Mouse (Mus musculus) cerebellum, adult 2 months (tissue): ENCODE data around the gene Ehd4. TPM values are rescaled to one million over a fixed set of nuclear protein-coding genes. Genes with fewer than 3 reads are reported as not detected.
A peak's percentile ranks its signal among the peaks of the same experiment; 100 is the strongest.

Source experiments
- DNase-seq, 2 experiments: peaks; one replicate each; pipeline ENCODE4 v3.0.0; 2021
- H3K27ac ChIP-seq: fragments of 200-500 bp; 2 replicates; pipeline ENCODE4 v1.5.1; 2012; ENCODE audit warnings: low read length, control low read depth, inconsistent platforms; ENCODE audit not compliant: insufficient read depth
- H3K27me3 ChIP-seq: fragments of 200-500 bp; 2 replicates; pipeline ENCODE4 v1.6.1; 2012; ENCODE audit warnings: inconsistent platforms, mild to moderate bottlenecking, low read length, moderate library complexity; ENCODE audit not compliant: control insufficient read depth, insufficient read depth
- H3K4me1 ChIP-seq: fragments of 200-500 bp; 2 replicates; pipeline ENCODE4 v1.6.1; 2011; ENCODE audit warnings: low read length; ENCODE audit not compliant: control insufficient read depth, insufficient read depth
- H3K4me3 ChIP-seq: fragments of 200-500 bp; replicated peaks from 2 replicates; pipeline ENCODE3; 2011; ENCODE audit warnings: mild to moderate bottlenecking, low read depth, low read length, control low read depth; ENCODE audit not compliant: insufficient read depth
- CTCF ChIP-seq: fragments of 200-500 bp; IDR thresholded peaks from 2 replicates; pipeline ENCODE4 v1.5.1; 2011; ENCODE audit warnings: low read depth, mild to moderate bottlenecking, control low read depth, low read length, moderate library complexity, borderline replicate concordance; ENCODE audit not compliant: insufficient read depth
- POLR2A ChIP-seq: fragments of 200-500 bp; IDR thresholded peaks from 2 replicates; pipeline ENCODE4 v1.6.1; 2011; ENCODE audit warnings: low read length, control low read depth, borderline replicate concordance; ENCODE audit not compliant: insufficient read depth
- WGBS: fragments of 180-500 bp; shearing (Covaris S2); methylation state at CpG from one replicate; pipeline ENCODE4 v1.1.7; 2018; 5-methylcytosine and 5-hydroxymethylcytosine counted together
- polyA plus RNA-seq: library from polyadenylated mRNA; depleted of rRNA; stranded (reverse); fragments of >200 nt; gene quantifications from 2 replicates; pipeline ENCODE4 v1.2.3, GENCODE M21; 2012

Gene Ehd4
- polyA plus RNA-seq, 1 experiment, result 14.3 TPM

DNA sequence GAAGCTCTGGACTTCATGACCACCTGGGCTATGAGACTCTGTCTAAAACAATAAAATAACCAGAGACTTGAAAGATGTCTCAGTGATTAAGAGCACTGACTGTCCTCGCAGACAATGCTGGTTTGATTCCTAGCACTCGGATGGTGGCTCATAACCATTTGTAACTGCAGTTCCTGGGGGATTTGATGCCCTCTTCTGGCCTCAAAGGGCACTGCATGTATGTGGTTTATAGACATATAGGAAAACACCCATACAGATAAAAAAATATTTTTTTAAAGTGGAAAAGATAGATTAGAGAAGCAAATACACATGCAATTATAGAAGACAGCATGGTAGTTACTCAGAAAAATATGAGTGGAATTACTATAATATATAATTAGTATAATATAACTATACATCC lies 3.2 kb upstream of the Ehd4 start:
- no peak for DNase-seq
- no peak overlapping the region for H3K4me3 ChIP-seq
- H3K4me1 ChIP-seq, result no peaks in the 10 kb centered on the region; the same call in 1 of the 2 replicates
- WGBS, result 66% methylated on average over 2 of the region's 2 CpGs
- H3K27ac ChIP-seq, result no peak overlapping the region
- TF ChIP-seq POLR2A (no peak), CTCF (no peak)
- no peaks in the 10 kb centered on the region for H3K27me3 ChIP-seq

- TF ChIP-seq CTCF (no peak), POLR2A (no peak)
- no peaks in the 10 kb centered on the region for H3K27me3 ChIP-seq
- 3% methylated on average over 38 of the region's 38 CpGs for WGBS
- H3K4me1 ChIP-seq, result no peaks in the 10 kb centered on the region; the same call in 1 of the 2 replicates
- peak overlapping the region; percentile 88 for H3K4me3 ChIP-seq
- DNase-seq, result peak in 1 of 2 experiments; percentile 19
- peak overlapping the region; percentile 8; the same call in 1 of the 2 replicates for H3K27ac ChIP-seq
These were observed 633 bp downstream of the Ehd4 start for GRCm38 (mm10) chr2:120153586-120154360.

DNA sequence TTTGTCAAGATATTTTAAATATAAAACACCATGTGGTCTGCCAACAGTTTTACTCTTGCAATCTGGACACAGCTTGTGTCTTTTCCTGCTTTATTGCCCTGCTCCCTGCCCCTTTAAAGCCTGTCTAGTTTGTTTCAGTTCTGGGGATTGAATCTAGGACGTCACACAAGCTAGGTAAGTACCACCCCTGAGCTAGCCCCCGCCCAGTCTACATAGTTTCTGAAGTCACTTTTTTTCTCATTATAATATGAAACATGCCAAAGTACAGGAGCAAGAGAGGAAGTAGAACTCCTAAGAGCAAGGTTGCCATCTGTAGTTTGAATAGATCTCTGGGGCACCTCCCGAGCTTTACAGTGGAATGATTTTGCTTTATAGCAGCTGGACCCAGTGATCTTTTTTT lies 3.8 kb downstream of the Ehd4 start:
- 94% methylated on average over 3 of the region's 3 CpGs for WGBS
- H3K27ac ChIP-seq, result no peak overlapping the region
- no peaks in the 10 kb centered on the region for H3K27me3 ChIP-seq
- no peak for TF ChIP-seq POLR2A
- TF ChIP-seq CTCF, result no peak
- DNase-seq, result no peak
- H3K4me3 ChIP-seq, result no peak overlapping the region
- H3K4me1 ChIP-seq, result no peaks in the 10 kb centered on the region; the same call in 1 of the 2 replicates

DNA sequence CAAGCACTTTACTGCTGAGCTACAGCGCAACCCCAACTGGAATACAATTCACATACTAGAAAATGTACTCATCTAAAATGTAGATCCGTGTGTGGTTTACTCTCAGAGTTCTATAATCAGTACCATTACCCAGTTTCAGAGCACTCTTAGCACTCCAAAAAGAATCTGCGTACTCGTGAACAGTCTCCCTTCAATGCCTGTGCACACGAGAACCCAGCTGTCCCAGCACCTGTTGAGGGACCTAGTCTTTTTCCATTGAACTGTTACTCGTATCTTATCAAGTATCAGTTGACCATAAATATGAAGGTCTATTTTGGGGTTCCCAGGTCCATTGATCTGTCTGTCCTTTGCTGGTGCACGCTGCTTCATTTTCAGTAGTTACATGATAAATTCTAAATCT lies 4.8 kb downstream of the Ehd4 start:
- no peak for DNase-seq
- WGBS, result 92% methylated on average over 7 of the region's 7 CpGs

DNA sequence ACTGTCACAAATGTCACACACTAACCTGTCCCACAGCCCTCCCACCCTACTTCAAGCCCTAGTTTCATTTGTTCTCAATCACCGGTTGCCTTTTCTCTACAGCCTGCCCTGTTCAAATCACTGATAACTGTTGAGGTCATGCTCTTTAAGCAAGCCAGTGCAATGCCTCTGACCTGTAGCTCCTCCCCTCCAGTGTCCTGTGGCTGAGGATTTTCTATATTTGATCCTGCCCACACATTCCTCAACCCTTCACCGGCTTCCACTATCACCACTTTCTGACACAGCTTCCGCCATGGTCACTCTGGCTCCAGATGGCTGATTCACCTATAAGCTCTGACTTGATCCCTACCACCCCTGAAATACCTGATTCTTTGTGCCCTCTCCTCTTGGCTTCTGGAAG lies 6.4 kb downstream of the Ehd4 start:
- Histone ChIP-seq H3K4me3 (no peak overlapping the region), H3K27me3 (no peaks in the 10 kb centered on the region), H3K4me1 (no peaks in the 10 kb centered on the region), H3K27ac (no peak overlapping the region)
- WGBS, result 82% methylated on average over 3 of the region's 3 CpGs
- DNase-seq, result no peak
- TF ChIP-seq POLR2A, result no peak
- no peak for TF ChIP-seq CTCF

More for the DNA sequence above, 4.8 kb downstream of the Ehd4 start:
- no peaks in the 10 kb centered on the region for H3K27me3 ChIP-seq
- TF ChIP-seq POLR2A (no peak), CTCF (no peak)
- no peaks in the 10 kb centered on the region; the same call in 1 of the 2 replicates for H3K4me1 ChIP-seq
- H3K27ac ChIP-seq, result no peak overlapping the region
- H3K4me3 ChIP-seq, result no peak overlapping the region

DNA sequence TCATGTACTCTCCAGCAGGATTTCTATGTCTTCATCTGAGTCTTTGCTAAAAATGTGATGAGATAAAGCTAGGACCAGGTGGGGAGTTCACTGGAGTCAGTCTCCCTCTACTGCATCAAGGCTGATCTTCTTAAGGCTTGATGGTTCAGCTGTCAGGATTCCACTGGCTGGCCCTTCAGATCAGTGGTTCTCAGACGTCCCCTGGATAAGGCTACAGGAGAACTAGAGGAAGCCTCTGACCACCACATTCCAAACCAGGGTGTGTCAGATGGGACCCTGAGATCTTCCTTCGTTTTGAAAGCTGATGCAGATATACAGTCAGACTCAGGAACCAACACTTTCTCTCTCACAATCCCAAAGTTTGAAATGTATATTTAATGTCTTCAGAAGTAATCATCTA lies 7.0 kb downstream of the Ehd4 start:
- WGBS, result 72% methylated on average over 2 of the region's 2 CpGs
- DNase-seq, result no peak

DNA sequence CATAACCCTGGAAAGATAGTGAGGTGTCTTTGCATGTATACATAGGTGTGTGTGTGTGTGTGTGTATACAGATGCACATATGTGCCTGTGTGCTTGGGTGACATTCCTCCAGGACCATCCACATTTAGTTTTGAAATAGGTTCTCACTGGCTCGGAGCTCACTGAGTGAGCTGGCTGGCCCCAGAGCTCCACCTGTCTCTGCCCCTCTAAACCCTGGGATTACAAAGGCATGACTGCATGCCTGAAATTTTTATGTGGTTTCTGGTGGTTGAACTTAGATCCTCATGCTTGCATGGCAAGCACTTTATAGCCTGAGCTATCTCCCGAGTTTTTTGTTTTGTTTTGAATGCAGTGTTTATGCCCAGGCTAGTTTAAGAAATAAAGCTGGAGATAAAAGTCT lies 7.9 kb downstream of the Ehd4 start:
- no peak overlapping the region for H3K27ac ChIP-seq
- H3K4me3 ChIP-seq, result no peak overlapping the region
- no peaks in the 10 kb centered on the region for H3K4me1 ChIP-seq
- no peak for DNase-seq
- no peaks in the 10 kb centered on the region for H3K27me3 ChIP-seq
- TF ChIP-seq CTCF, result no peak
- TF ChIP-seq POLR2A, result no peak
- 74% methylated on average over 2 of the region's 2 CpGs for WGBS

More for the DNA sequence above, 7.0 kb downstream of the Ehd4 start:
- no peaks in the 10 kb centered on the region for H3K4me1 ChIP-seq
- no peak overlapping the region for H3K27ac ChIP-seq
- no peak overlapping the region for H3K4me3 ChIP-seq
- TF ChIP-seq CTCF (no peak), POLR2A (no peak)
- no peaks in the 10 kb centered on the region for H3K27me3 ChIP-seq

- no peak overlapping the region for H3K27ac ChIP-seq
- H3K4me3 ChIP-seq, result no peak overlapping the region
- WGBS, result 94% methylated on average over 4 of the region's 4 CpGs
- DNase-seq, result no peak
- H3K4me1 ChIP-seq, result peaks cover 3% of the 10 kb centered on the region; the same call in 1 of the 2 replicates
- H3K27me3 ChIP-seq, result no peaks in the 10 kb centered on the region
- no peak for TF ChIP-seq POLR2A
- no peak for TF ChIP-seq CTCF
These were observed 10.0 kb downstream of the Ehd4 start for GRCm38 (mm10) chr2:120144390-120144789.
